Mouse (Mus musculus) embryonic fibroblast, embryonic 13.5 days (primary cell): ENCODE results near the gene 9130019O22Rik.

Experiments
- CTCF ChIP-seq: IDR thresholded peaks from 2 replicates; pipeline ENCODE4 v1.5.1; 2011; ENCODE audit warnings: mild to moderate bottlenecking, control low read depth, low read length, moderate library complexity, borderline replicate concordance; ENCODE audit not compliant: insufficient read depth
- POLR2A ChIP-seq: IDR thresholded peaks from 2 replicates; pipeline ENCODE4 v1.6.1; 2011; ENCODE audit warnings: low read depth, mild to moderate bottlenecking, control low read depth, low read length, moderate library complexity

- TF ChIP-seq POLR2A (no peak), CTCF (no peak)
These were observed 42.6 kb downstream of the 9130019O22Rik start for GRCm38 (mm10) chr7:127344371-127344770.
